Mouse (Mus musculus): ENCODE measurements around the gene Chl1.

Gene Chl1

DNA sequence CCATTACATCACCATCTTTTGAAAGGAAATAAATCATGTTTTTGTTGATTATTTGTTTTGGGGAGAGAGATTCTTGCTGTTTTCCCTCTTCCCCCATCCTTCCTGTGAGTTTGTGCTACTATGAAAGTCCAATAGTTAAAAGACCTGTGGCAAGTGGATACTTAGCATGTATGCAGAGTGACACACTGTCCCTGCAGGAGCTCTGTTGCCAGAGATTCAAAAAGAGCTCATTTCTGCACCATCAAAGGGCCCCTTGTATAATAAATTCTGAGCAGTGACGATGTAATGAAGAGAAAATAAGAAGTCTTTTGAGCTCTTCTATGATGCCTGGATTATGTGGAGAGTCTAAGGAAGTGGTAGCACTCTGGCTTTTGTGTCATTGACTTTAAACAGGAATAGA, 33.4 kb downstream of the Chl1 start:
- DNase-seq (ENCODE audit: low read depth, low spot score): no peak

DNA sequence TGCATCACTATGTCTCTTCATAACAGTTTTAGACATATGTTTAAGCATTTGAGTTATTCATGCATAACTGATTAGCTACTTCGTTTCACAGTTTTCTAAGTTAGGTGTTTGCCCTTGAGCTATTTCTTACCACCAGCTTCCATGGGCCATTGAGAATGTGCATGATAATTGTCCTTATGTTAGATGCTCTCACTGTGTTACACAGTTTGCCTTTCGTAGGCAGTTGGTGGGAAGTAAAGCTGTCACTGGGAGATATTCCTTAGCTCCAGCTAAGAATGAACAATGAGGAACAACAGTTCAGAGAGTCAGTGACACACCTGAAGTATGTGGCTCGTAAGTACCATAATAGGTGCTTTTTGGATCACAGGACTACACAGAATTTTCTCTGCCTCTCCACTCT, 35.9 kb downstream of the Chl1 start:
- no peak for DNase-seq (ENCODE audit: low read depth, low spot score)

DNA sequence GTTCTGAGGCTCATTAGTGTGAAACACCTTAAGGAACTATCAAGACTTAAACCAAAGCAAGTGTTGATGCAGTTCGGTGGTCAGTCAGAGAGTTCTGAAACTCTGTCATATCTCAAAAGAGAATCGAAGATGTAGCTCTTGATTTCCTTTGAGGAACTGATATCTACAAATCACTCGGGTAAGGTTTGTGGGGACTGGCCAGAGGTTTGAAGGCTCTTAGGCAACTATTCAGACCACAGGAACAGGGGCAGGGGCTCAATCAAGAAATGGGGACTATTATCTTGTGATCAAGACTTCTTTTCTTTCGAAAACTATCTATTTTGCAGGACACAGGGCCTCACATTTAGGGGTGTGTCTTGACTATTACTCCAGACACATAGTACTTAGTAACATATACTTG, 39.5 kb downstream of the Chl1 start:
- no peak for DNase-seq (ENCODE audit: low read depth, low spot score)

DNA sequence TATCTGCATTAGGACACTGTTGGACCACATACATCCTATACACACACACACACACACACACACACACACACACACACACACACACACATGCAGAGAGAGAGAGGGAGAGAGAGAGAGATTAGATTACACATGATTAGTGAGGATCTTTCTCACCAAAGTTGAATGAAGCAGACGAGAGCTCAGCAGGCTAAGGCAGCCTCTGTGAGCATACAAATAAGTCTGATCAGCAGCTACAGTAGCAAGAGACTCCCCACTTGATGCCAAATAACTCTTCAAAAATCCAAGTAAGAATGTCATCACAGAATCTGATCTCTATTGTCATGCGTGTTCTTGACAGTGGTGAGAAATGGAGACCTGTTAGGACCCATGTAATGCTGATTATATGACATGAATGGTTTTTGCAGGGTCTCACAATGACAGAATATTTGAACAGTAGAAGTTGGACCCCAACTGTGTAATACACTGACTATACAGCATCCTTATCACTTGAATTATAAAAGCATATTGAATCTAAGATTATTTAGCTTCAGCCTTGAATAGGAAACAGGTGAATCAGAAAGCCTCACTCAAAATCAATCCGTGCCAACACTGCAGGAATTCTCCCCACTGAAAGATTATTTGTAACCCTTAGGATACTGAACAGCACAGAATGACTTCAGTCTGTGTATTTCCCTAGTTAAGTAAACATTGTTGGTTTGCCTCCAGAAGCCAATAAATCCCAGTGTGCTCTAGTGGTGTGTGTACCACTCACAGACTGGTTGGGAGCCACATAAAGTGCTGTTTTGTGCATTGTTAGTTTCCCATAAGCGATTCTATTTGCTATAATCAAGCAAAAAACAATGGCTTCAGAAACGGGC, 47.9 kb downstream of the Chl1 start:
- no peak for DNase-seq (ENCODE audit: low read depth, low spot score)

DNA sequence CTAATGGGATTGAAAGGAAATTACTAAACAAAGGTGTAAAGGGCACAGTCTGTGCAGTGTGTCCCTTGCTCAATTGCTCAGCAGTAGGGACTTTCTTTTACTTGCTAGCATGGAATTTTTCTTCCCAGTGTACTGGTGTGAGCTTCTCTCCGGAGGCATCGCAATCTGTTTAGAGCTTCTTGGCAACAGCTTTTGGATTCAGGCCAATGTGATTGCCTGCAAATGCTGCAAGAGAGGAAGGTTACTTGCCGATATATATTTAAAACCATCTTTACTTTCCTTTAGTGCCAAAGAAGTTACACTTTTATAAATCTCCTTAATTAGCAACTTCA, 48.5 kb downstream of the Chl1 start:
- no peak for DNase-seq (ENCODE audit: low read depth, low spot score)

DNA sequence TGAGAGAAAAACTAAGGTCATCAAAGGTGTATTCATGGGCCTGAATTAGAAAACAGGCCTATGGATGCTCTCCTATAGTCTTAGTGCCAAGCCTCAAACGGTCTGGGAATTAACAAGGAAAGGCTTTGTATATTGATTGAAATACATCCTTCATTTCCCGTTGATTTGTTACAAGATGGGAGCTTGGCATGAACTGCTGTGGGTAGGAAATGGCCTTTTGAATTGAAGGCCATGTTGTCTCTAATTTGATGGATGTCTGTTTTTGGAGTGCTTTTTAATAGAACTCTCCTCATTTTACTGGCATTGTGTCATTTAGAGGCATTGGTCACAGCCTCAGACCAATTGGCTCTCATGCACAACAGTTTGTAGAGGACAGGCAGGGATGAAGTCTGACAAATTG, 49.0 kb downstream of the Chl1 start:
- DNase-seq (ENCODE audit: low read depth, low spot score): no peak

DNA sequence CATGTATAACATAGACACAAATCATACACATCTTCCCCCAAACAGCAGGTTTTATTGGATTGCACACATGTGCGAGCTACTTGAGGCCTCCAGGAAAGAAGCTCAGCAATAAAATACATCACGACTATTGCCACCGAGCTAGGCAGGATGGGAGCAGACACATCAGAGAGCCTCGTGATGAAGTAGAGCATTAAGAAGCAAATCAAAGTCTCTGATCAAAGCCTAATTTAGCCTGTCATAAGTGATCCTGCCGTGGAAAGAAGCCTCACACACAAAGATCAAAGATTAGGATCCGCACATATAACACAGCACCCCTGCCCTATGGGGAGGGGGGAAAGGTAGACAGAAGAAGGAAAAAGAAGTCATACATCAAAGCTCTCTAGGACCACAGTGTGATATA, 54.4 kb downstream of the Chl1 start:
- no peak for DNase-seq (ENCODE audit: low read depth, low spot score)

DNA sequence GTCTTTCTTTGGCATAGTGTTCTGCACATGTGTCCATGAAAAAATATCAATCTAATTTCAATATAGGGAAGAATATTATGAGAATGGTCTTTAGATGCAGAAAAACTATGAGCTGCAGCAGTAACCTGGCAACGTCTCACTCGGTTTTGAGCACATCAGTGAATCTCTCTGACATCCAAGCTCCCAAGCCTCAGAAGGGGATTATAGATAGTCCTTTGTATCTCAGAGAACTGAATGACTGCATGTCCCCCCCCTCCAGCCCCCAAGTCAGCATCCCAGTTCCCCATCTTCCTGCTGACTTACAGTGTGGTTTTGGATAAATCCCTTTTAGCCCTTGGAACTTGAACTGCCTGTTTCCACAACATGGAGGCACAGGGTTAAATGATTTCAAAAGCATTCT, 56.9 kb downstream of the Chl1 start:
- no peak for DNase-seq (ENCODE audit: low read depth, low spot score)

DNA sequence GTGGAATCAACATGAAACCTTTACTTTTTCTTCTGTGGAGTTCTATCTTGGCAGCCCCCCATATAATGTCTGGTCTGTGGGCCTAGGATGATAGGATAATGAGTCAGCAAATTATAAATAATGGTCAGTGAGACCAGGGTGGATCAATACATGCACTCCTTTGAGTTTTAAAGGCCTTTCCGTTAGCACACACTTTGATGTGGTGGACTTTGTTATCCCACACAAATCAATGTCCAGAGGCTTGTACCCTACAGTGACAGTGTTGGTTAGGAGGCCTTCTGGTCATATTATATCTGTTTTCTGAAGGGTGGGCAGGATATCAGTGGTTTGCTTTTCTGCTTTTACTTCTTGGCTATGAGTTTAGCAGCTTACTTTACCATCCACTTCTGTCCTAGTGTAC, 62.3 kb downstream of the Chl1 start:
- no peak for DNase-seq (ENCODE audit: low read depth, low spot score)

DNA sequence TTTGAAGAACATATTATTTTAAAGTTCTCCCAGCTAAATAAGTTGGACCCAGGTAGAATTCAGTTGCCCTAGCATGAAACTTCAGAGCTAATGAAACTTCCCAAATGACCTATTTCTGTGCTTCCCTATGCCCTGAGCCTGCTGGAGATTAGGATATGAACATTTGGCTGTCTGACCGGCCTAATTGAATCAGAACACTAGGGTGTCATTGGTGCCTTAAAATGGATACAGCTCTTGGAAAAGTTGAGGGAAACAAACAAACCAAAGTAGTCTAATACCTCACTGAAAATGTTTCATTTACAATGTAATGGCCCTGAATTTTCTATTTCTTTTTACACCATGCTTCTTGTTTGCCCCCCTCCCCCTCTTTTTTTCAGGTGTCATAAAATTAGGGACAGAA, 73.8 kb downstream of the Chl1 start:
- DNase-seq (ENCODE audit: low read depth, low spot score): no peak

DNA sequence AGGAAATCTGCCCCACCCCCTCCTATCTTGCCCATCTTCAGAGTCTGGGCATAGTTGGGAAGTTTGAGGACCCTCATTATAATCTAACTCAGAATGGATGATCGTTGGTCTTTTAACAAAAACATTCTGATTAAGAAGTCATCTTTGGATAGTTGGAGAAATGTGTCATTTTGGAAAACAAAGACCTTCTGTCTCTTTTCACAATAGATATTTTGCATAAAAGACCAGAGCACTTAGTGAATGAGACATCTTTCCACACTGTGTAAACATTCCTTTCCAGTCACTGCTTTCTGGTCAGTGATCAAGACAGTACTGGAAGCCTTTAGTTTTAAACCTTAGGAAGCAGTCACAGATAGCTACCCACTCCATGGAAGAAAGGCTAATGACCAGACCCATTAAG, 75.3 kb downstream of the Chl1 start:
- no peak for DNase-seq (ENCODE audit: low read depth, low spot score)

DNA sequence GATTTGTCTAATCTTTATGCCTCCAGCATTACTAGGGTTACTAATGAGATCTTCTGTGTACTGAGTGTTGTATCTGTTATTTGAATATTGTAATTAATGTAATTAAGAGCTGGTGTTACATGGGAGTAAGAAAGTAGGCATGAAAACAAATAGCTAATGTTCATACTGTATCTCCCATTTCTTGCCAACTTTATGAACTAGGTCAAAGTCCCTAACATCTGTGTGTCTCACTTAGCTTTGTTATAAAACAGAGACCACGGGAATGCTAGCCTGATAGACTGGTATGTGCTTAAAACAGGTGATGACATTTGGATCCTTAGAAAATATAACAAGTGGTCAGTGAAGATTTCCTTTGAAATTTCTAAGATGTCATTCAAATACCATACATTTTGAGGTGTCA, 75.7 kb downstream of the Chl1 start:
- no peak for DNase-seq (ENCODE audit: low read depth, low spot score)

DNA sequence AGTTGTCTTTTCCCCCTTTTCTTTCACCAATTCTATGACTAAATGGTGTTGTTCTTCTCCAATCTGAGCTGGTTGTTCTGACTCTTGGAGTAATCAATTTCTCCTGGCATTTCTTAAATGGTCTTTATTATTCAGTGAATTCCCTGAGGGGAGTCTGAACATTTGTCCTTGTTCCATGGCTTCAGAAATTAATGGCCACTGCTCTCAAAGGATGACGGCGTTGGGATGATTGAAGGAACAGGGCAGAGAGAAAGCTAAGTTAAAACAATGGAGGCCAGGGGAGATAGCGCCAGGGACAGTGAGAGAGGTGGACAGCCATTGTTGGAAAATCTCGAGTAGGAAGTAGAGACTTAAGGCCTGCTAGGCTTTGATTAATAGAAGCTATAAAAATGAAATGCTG, 91.7 kb downstream of the Chl1 start:
- no peak for DNase-seq (ENCODE audit: low read depth, low spot score)

DNA sequence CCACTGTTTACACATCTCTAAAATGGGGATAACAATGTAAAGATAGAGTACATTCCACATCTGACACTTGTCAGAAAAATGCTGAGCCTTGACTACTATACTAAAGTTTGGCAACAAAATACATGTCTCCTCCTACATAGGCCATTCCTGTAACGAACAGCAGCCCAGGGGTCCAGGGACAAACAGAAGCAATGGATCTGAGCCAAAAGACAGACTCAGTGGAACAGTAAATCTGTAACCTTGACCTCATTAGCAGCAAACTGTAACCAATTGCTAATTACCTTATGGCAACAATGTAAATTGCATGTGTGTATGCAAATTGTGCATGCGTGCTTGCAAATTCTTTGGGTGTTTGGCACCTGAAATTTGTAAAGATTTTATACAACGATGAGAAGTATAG, 100.3 kb downstream of the Chl1 start:
- DNase-seq (ENCODE audit: low read depth, low spot score): no peak

DNA sequence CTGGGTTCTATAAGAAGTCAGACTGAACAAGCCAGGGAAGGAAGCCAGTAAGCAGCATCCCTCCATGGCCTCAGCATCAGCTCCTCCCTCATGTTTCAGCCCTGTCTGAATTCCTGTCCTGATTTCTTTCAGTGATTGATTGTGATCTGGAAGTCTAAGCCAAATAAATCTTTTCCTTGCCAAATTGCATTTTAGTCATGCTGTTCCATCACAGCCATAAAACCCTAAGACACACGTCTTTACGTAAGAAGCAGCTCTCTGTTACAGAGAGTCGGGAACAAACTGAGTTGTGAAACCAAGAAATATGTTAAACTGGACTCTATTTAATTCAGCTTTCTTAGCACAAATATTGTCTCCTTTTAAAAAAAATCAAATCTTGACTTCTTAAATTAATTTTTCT, 102.2 kb downstream of the Chl1 start:
- DNase-seq (ENCODE audit: low read depth, low spot score): no peak

DNA sequence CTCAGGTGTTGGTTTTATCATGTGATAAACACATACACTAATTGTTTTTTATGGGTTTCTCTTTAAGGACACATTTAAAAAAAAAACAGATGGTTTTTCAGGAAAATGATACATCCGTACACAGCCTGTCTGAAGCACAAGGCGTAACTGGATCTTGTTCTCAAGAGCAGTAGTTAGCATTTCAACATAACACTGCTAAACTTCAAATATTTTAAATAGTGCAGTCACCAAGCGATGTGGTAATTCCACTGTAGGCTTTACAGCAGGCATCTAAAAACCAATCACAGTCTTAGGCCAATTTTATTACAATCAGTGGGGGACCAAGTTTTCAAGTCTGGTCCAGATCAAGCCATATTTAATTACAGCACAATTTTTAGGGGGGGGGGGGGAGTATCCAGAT, 103.3 kb downstream of the Chl1 start:
- DNase-seq (ENCODE audit: low read depth, low spot score): no peak

DNA sequence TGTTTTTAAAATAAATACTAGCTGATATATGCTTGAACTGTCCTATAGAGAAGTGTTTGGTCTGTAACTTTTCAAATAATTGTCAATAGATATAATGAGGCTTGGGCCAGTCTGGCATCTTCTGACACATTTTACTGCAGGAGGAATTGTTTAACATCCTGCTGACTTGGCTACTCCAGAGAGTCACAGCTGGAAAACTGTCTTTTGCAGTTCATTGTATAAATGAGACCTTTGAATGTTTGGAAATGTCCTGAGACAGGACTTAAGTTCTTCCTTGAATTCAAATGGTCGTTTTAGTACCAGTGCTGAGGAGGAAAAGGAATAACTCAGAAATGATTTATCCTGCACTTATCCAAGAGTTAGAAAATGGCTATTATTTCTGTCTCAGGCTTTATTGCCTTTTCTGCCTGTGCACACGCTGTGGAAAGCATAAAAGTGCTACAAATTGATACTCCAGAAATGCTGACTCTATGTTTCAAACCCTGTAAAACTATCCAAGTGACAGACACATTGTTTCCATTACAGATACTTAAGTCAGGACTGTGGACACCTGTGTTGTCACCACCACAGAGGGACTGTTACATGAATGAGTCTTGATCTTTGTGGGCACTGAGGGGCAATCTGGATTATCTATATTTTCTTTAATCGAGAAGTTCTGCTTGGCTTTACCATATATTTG, 105.7 kb downstream of the Chl1 start:
- DNase-seq (ENCODE audit: low read depth, low spot score): no peak

DNA sequence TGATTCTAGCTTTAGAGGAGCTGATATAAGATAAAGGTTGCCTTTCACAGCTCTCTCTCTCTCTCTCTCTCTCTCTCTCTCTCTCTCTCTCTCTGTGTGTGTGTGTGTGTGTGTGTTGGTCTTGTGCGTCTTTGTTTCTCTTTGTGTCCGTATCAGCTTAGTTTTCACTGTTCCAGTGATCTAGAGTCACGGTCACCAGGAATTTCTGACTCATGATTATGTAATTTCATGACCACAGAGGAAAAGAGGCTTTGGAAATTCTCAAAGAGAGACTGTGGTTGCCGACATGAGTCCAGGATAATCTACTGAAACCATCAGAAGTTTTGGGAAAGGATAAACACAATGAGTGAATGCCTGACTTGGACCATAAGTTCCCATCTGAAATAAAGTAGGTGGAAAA, 110.5 kb downstream of the Chl1 start:
- no peak for DNase-seq (ENCODE audit: low read depth, low spot score)

DNA sequence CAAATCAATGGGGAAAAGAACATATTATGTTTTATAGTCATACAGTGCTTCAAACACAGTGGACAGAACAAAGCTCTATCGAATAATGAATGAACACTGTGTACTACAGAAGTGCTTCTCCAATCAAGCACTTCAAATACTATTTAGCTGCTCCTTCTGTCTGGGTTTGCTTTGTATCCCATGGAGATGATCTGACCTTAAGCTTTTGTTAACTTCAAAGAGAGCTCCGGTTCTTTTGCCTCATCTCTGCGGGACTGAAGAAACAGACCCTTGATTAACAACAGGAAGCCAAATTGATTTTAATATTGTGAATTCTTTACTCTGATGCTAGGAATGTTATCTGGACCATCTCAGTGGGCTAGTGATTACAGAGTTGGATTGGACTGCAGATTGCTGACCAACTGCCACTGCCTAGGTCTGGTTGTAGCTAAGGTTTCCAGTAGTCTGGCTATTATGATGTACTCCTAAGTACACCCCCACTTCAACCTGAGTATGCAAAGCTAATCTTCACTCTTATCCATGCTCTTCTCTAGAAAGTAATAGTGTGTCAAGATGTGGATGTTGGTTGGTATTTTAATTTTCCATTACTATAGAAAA, 111.8 kb downstream of the Chl1 start:
- DNase-seq (ENCODE audit: low read depth, low spot score): peak; percentile 6

DNA sequence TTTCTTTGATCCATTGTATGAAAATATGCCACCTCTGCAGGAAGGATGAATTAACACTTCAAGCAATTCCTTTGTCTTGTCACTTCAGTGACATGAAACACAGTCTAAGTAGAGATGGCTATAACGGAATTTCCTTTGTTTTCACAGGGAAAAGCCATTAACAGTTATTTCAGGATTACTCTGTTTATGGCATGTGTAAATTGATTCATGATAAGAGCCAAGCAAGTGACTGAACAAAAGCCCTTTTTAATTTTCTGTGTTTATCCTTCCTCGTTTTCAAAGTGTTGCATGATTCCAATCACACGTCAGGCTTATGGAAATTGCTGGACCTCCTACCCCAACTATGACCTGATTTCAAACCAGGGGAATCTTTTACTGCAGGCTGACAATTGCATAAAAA, 122.5 kb downstream of the Chl1 start:
- no peak for DNase-seq (ENCODE audit: low read depth, low spot score)

DNA sequence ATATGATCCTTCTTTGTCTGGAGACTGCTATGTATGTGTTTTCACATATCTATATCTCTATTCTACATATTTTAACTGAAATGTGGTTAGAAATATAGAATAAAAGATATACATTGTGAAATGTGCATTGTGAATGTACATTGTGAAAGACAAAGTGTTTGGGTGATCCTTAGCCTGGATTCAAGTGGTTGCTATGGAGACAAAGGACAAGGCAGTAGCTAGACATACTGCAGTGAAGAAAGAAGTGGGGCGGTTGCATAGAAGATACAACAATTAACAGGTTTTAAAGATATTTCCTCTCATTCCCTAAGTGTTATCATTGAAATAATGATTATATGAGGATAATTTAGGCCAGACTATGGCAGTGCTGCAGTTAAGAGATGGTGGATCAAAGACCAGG, 146.4 kb downstream of the Chl1 start:
- DNase-seq (ENCODE audit: low read depth, low spot score): peak; percentile 2

DNA sequence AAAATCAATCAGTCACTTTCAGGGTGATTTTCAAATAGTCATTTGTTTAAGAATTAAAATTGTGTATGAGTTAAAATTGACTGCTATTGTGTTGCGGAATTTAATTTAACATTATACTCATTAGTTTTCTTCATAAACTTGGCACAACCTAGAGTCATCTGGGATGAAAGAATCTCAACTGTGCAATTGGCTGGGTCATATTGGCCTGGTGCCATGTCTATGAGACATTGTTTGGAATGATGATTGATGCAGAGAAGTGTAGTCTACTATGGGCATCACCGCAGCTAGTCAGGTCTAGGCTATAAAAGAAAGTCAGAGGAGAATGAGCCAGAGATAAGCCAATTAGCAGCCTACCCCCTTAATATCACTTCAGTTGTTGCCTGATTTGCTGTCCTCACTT, 148.8 kb downstream of the Chl1 start:
- DNase-seq (ENCODE audit: low read depth, low spot score): no peak

DNA sequence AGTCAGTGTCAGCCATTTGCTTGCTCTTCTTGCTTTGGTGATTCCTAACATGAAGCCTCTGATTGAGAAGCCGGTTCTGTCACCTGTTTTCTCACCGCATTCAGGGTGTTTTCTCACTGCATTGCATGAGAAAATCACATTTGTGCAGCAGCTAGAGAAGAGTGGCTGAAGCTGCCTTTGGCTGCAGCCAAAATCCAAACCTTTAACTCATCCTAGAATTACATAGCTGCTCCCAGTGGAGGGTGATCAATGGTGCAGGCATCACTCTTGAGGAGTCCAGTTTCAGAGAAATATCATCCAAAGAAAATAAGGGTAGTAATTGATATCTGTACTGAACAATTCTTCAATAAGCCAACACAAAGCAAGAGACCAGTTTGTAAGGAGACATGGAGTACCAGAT, 154.8 kb downstream of the Chl1 start:
- DNase-seq (ENCODE audit: low read depth, low spot score): no peak

Data from R1 (cell line).